Mouse (Mus musculus) frontal cortex, postnatal 14 days (tissue): ENCODE data around the gene Diras2.

Source experiments
- DNase-seq, 2 experiments: peaks; one replicate each; pipeline ENCODE4 v3.0.0; 2022; ENCODE audit warnings: low spot score in 2 of 2

Gene Diras2

DNA sequence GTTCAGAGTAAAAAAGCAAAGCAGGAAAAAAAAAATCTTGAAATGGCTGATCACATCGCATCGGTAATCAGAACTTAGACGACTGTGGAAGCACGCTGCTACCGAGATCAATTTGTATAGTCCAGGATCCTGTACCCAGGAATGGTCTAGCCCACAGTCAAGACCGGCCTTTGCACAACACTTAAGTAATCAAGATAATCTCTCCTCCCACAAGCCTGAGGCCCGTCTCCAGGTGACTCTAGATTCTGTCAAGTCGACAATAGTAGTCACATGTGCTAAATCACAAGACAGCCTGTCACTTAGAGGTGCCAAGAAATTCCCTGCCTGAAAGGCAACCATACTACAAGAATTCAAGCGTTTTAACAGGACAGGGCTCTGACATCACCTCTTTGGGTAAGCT, at the start of gene Diras2:
Gene Diras2 (minus strand): TSS at position 159 of the 400 bp plus-strand sequence.
- no peak for DNase-seq

- no peak for DNase-seq
These were observed 47.7 kb upstream of the Diras2 start for GRCm38 (mm10) chr13:52578776-52579175.

- DNase-seq, result no peak
These were observed 46.9 kb upstream of the Diras2 start for GRCm38 (mm10) chr13:52577939-52578338.

- DNase-seq, result no peak
These were observed 46.3 kb upstream of the Diras2 start for GRCm38 (mm10) chr13:52577326-52577920.

DNA sequence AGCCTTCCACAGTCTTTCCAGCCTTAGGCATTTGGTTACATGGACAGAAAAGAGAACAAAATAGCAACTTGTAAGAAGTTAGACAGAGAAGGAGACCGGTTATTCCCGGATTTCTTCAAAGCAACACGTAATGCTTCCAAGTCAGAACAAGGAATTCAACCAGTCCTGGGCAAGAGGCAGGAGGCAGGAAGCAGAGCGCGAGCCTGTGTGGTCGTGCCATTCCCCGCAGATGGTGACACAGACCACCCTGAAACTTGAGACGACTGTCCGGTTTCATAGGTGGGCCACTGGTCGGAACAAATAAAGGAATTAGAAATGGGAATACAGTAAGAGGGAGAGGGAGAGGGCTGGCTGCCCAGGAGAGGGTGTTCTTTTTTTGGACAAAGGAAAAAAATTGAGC, 45.8 kb upstream of the Diras2 start:
- no peak for DNase-seq

DNA sequence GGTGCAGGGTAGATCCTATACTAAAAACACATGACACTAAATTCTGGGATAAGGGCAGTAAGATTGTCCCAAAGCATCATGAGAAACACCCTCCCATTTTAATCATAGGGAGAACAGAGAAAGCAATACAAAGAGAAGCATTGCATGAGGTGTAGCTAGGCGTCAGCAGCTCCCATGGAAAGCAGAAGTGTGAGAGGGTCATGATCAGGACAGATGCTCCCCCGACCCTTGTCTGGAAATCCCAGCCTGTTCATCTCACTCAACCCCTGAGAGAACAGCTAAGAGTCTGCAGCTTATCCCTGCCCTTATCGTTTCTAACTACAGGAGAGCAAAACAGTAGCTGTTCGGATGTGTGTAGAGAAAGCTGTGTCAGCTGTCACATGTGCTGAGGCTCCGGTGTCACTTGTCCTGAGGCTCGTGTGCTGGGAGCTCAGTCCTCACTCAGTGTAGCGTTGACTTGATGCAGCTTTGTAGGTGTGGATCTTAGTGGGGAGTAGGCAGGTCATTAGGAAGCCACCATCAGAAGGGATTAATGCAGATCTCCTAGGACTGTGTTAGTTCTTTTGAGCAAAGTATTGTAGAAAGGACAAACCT, 45.0 kb upstream of the Diras2 start:
- DNase-seq, result no peak

DNA sequence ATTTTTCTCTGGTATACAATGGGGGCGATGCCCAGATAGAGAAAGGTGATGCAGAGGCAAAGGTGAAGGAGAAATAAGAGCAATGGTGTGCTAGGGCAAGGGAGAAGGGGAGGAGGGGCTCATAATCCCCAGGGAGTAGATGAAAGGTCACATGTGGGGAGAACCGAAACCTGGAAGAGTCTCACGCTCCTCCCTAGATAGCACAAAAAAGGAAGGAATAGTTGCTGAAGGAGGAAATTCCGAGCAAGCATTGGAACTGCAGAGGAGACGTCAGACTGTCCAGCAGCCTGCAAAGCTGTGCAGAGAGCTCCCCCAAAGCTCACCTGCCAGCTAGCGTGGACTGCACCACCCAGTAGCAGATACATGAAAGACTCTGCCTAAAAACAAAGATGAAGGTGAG, 44.4 kb upstream of the Diras2 start:
- DNase-seq, result no peak

- no peak for DNase-seq
These were observed 43.2 kb upstream of the Diras2 start for GRCm38 (mm10) chr13:52574311-52574710.

- no peak for DNase-seq
These were observed 41.7 kb upstream of the Diras2 start for GRCm38 (mm10) chr13:52572451-52573446.

DNA sequence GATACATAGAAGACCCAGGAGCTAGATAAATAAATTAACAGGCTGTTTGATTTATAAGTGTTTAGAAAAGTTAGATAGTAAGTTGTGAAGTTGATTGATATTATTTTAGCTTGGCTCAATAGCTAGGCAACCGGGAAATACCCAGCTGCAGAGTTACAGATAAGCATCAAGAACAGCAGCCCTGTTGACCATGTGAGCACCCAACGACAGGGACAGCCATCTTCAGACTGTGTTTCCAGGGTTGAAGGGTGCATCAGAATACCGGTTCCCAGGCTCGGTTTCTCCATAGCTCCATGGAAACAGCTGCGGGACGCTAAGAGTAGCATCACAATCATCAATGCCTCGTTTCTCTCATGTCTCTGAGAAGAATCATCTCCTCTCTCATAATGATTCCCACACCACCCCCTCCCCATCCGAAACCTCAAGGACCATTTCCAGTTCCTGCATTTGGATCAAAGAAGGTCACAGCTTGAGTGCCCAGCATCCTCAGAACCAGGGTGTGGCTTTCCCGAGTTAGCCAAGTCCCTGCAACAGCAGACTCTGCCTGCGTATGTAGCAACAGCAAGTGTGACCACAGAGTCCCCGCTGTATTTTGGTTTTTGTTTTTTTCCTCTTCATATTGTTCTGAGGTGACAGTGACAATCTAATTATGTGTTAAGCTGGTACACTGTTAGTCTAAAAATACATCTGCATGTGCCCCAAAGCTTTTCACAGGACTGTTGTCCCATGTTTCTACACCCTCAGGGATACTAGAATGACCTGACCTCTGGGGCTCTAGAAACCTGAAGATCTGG, 40.7 kb upstream of the Diras2 start:
- no peak for DNase-seq

GRCm38 (mm10) chr13:52570276-52570675, 39.2 kb upstream of the Diras2 start:
- peak; percentile 32 to 38 for DNase-seq

DNA sequence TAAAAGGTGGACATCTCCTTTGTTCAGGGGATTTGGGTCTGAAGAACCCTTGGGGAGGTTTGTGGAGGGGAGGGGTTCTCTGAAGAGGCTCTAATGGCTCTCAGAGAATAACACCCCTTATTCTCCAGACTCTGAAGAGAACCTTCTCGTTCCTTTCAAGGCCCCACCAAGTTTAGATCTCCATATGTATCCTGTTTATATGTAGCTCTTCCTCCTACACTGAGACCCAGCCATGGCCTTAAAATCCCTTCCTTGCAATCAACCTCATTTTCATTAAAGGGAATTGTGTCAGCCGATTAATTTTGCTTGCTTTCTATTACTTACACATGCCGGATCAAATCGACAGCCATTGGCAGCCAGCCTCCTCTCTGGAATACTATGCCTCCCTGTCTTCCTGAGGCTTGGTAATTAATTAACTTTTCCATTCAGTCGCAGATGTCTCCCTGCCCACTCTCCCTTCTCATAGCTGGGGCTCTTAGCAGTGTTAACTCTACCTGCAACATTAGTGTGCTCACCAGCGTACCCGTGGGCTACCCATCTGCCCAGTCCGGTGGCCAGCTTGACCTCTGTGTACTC, 38.2 kb upstream of the Diras2 start:
- DNase-seq, result no peak

- DNase-seq, result no peak
These were observed 35.7 kb upstream of the Diras2 start for GRCm38 (mm10) chr13:52566777-52567176.

DNA sequence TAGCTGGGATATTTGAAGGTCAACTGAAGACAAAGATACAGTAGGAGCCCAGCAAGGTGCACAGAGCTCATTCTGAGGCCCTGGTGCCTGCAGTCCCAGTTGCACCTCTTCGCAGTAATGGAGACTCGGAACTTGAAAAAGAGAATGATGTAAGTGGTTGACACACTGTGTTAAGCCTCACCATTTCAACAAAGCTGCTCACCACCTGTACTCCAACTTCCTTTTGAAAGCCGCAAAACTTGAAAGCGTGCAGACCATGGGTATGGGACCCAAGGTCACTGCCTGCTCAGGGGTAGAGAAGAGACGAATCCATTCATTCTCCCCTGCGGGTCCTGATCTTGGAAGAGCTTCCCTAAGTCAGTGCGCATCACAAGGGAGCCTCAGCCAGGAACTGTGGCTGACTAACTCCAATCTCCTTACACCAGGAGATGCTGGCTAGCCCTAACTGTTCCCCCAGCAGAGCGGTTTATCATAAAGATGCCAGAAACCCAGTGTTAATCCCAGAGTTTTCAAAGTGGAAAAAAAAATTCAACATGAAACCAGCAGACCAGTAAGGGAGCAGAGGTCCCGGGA, 35.2 kb upstream of the Diras2 start:
- DNase-seq, result no peak

- no peak for DNase-seq
These were observed 34.1 kb upstream of the Diras2 start for GRCm38 (mm10) chr13:52565103-52565739.

DNA sequence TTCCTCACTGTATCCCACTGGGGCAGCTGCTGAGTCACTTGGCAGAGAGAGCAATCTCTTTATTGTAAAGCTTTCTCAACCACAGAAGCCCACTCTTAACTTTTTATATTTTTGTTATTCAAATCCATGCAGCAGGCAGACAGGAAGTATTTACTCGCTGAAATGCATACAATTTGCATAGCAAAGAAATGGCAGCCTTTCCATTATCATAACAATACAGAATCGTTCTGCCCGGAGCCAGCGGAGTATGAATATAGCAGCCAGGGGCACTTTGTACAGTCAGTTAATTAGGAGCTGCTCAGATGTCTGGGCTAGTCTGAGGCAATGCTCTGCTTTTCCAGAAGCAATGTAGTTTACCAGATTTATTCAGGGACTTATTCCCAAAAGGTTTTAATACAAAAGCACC, 31.1 kb upstream of the Diras2 start:
- DNase-seq, result no peak

GRCm38 (mm10) chr13:52561367-52562165, 30.5 kb upstream of the Diras2 start:
- no peak for DNase-seq

GRCm38 (mm10) chr13:52557421-52557820, 26.3 kb upstream of the Diras2 start:
- no peak for DNase-seq

DNA sequence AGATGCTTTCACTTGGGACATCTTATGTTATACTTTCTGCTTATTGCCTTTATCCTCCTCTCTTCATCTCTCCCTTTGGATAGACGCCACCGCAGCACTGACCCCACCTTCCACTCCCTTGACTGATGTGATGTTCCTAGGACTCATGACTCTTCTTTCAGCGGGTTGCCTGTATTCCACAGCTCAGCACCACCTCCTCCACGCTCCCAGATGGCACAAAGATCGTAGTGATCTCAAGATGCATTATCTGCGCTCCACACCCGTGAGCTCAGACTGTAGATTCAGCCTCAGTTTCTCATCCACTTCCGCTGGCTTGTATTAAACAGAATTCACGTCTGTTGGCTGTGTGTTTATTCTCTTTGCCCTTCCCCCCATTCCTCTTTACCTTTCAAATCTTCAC, 23.6 kb upstream of the Diras2 start:
- no peak for DNase-seq
